Comparison of ENCODE assay signal across 23 mouse cellular contexts in genomic region chr17:70169831-70170230, GRCm38 (mm10).
A peak's percentile ranks its signal among the peaks of the same experiment; 100 is the strongest.
DNase-seq lines count a peak whose midpoint lies in the region; ATAC-seq lines count a peak whose summit lies in the region.
"Had no signal": no experiment of that assay in that cellular context is flagged by ENCODE, and none has a peak within 500 bp of the region (broad histone marks: within the 10 kb centered on the region; RNA-seq: fewer than 3 reads in every experiment).

No protein-coding gene starts in this region.

- DNase-seq in frontal cortex, postnatal 25 days (ENCODE audit: low spot score in 2 of 2), result no peak
- DNase-seq in layer of hippocampus, adult 9-11 months, result peak; percentile 19
- DNase-seq in layer of hippocampus, adult 9-10 months (ENCODE audit: low spot score), result no peak
- DNase-seq in left cerebral cortex, postnatal 14 days (ENCODE audit: low spot score in 2 of 2), result peak; percentile 6 to 43
- DNase-seq in left cerebral cortex, adult 18-20 months (ENCODE audit: low spot score in 2 of 2), result no peak
- peak; percentile 77 for DNase-seq in brain, adult 2 months (ENCODE audit: low read depth, low spot score)
- DNase-seq in heart, postnatal 14 days, result no peak
- DNase-seq: adrenal gland, adult 8-10 months; adrenal gland, postnatal 14 days; adrenal gland, postnatal 36 days; B cell, adult 2 months; cerebellum, adult 11 months; cerebellum, adult 18-20 months; cerebellum, adult 8-10 months; cerebellum, adult 9-11 months; cerebellum, postnatal 14 days; cerebellum, postnatal 36 days; embryo, embryonic 11 days had no signal

- ATAC-seq in frontal cortex, adult (ENCODE audit: low TSS enrichment), result peak; percentile 94
- ATAC-seq: activated CD4-positive, CD25-positive, alpha-beta regulatory T cell, adult 4 months; CD4-positive, CD25-positive, alpha-beta regulatory T cell, adult 4 months; forebrain, embryonic 14.5 days; Patski had no signal

- intact Hi-C loops in left cerebral cortex, postnatal 14 days (cut with DNase I), result no loop called here
- intact Hi-C loops in heart, postnatal 14 days (cut with DNase I), result no loop called here

Comparison
In these comparisons a context has a peak if more than half of its experiments do, and no peak if none do; other contexts are left out.
1. DNase-seq: peak in layer of hippocampus, adult 9-11 months (single experiment), left cerebral cortex, postnatal 14 days (2 of 2) and brain, adult 2 months (single experiment); none in frontal cortex, postnatal 25 days (0 of 2), layer of hippocampus, adult 9-10 months (single experiment), left cerebral cortex, adult 18-20 months (0 of 2) and heart, postnatal 14 days (0 of 2).